Mouse (Mus musculus) cerebellum, adult (tissue): ENCODE data around the gene Tnpo1.

Experiments used
- ATAC-seq: cut with Nextera tagmentation; 2 replicates; pipeline ENCODE4 v1.9.2; 2017; ENCODE audit warnings: mild to moderate bottlenecking, moderate library complexity, mixed read lengths; ENCODE audit not compliant: insufficient number of reproducible peaks, low FRiP score, low TSS enrichment

The Tnpo1 gene

GRCm38 (mm10) chr13:98791693-98792092 lies 134.5 kb downstream of the Tnpo1 start:
- no peak for ATAC-seq
